Mouse (Mus musculus) MEL-GATA-1-ER (cell line): ENCODE results near the gene Snx10.
"Not testable (repeated sequence)": the region's sequence is repeated elsewhere in the genome, so short reads cannot be mapped to it uniquely, and the experiment has no call there.

Source experiments
- DNase-seq: peaks from one replicate; pipeline ENCODE4 v3.0.0-alpha.2; 2012; ENCODE audit warnings: low read depth; ENCODE audit errors: extremely low read depth

Snx10 gene

DNA sequence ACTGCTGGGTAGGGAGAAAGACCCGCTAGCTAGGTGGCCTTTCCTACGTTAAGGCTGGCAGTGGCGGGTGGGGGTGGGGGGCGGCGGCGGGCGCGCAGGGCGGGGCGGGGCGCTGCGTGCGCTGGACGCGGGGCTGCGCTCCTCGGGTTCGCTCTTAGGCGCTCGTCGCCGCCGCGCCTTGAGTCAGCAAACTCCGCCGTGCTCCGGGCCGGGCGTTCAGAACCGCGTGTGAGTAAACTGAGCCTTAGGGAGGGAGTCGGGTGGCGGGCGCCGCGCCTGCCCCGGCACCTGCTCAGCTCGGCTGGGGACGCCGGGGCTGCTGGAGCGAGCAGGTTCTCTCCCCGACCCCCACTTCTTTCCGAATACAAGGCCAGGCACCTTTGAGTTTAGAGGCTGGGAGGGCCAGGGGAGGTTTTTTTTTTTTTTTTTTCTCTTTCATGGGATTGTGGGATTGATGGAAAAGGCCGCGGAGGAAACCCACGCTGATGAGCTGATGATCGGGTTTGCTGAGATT lies at the start of gene Snx10:
TSS of gene Snx10 (plus strand) at position 95 of the 514 bp plus-strand sequence.
- DNase-seq: no peak

GRCm38 (mm10) chr6:51479136-51479731 lies 44.5 kb upstream of the Snx10 start:
- no peak for DNase-seq

DNA sequence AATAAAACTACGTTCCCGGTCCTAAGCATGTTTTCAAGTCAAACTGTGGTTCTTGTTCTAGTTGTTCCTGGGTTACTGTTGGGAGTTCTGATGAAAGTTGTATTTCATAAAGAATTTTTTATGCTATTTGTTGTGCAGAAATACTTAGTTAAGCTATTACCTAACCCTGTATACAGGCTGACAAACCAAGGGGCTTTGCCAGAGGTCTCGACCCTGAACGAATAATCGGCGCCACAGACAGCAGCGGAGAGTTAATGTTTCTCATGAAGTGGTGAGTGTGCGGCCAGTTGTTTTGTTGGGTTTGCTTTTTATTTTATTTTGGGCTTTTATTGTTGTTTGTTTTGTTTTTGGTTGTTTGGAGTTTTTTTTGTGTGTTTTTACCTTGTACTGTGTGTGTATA lies 42.2 kb upstream of the Snx10 start:
- DNase-seq: no peak

DNA sequence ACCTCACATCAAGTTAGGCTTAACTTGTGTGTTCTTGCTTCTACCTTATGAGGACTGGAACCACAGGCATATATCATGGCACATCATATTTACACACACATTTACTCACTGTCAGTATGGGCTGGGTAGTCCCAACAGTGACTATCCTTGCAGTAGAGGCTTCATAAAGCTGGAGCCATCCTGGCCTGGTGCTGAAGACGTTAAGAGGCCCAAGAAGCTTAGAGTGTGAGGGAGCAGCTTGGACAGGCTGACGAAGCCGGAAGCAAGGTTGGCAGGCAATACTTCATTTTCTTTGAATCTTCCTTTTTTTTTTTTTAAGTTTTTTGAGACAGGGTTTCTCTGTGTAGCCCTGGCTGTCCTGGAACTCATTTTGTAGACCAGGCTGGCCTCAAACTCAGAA lies 39.8 kb upstream of the Snx10 start:
- no peak for DNase-seq

DNA sequence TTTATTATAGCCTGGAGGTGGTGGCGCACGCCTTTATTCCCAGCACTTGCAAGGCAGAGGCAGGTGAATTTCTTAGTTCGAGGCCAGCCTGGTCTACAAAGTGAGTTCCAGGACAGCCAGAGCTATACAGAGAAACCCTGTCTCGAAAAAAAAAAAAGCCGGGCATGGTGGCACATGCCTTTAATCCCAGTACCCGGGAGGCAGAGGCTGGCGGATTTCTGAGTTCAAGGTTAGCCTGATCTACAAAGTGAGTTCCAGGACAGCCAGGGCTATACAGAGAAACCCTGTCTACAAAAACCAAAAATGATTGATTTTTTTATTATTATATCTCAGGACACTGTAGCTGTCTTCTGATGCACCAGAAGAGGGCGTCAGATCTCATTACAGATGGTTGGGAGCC lies 39.1 kb upstream of the Snx10 start:
- not testable (repeated sequence) for DNase-seq

- peak; percentile 73 for DNase-seq
Measured at GRCm38 (mm10) chr6:51485646-51486045, 38.1 kb upstream of the Snx10 start.

DNA sequence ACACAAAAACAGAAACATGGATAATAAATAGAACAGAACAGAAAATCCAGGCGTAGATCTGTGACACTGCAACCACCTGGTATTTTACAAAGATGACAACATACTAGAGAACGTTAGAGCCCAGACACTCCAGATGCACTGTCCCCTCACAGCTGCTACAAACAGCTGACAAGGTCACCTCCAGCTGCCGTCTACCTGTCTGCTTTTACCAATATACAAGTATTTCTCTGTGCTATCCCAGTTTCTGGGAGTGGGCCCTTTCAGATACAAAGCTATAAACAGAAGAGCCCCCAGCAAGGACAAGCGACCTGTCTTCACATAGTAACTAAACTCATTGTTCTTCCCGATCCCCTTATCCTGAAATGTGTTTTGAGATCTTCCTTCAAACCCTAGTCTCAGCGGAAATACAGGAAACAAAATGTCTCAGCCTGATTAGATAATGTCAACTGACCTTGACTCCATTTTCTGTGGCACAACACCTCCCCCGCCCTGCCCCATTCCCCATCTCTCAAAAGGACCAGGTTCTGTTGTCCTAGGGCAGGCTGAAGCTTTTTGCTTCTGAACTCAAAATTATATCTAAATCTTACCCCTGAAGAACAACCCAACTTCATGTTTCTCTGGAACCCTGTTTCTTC lies 37.5 kb upstream of the Snx10 start:
- no peak for DNase-seq

DNA sequence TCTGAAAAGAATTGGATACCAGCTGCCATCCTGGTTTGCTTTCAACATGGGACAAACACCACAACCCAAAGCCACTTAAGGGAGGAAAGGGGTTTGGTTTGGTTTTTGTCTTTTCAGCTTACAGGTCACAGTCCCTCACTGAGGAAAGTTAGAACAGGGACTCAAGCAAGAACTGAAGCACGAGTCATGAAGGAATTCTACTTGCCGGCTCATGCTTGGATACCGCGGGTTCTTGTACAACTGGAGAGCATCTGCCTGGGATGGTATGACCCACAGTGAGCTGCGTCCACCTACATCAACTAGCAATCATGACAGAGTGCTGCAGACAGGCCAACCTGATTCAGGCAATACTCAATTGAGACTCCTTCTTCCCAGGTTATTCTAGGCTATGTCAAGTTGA lies 37.0 kb upstream of the Snx10 start:
- DNase-seq: no peak

DNA sequence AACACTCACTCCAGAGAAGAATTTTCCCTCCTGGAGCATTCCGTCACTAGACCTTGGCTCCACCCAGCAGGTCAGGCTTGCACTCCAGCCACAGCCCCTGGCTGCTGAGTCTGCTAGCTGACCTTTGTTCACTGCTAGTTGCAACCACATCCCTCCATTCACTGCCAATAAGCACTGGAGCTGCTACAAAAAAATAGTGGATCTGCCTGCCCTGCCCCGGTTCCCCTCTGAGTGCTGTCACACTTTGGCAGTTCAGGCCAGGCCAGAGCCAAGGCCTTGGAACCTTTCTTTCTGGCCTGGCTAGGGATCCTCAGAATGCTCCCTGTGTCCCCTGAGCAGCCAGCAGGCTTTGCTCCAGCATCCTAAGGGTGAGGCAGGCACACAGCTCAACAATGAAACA lies 33.9 kb upstream of the Snx10 start:
- DNase-seq: no peak

DNA sequence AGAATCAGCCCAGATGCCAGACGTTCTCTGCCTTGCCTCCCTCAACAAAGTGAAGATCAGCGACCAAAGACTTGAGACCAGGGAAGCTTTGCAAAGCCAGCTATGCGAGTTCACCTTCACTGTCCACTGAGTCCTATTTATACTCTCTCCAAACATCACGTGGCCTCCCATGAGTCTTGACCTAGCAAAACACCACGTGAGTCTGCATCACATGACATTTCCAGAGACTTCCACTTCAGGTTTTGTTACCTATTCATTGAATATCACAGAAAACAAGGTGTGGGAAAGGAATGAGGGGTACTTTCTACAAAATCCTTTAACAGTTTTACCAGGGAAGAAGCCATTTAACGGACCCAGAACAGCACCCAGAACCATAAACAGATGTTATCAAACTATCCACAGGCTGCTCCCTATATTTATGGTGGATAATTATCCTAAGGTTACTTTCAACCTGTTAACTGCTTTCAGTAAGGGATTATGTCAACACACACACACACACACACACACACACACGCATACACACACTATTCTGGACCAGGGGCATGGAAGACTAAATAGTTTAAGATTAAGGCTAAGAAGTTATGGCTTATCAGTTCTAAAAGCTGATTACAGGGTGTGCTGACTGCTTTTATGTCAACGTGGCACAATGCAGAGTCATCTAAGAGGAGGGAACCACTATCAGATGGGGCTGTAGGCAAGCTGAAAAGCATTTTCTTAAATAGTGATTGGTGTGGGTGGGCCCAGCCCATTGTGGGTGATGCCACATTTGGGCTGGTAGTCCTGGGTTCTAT lies 26.2 kb upstream of the Snx10 start:
- no peak for DNase-seq

GRCm38 (mm10) chr6:51505671-51506070 lies 18.0 kb upstream of the Snx10 start:
- no peak for DNase-seq

DNA sequence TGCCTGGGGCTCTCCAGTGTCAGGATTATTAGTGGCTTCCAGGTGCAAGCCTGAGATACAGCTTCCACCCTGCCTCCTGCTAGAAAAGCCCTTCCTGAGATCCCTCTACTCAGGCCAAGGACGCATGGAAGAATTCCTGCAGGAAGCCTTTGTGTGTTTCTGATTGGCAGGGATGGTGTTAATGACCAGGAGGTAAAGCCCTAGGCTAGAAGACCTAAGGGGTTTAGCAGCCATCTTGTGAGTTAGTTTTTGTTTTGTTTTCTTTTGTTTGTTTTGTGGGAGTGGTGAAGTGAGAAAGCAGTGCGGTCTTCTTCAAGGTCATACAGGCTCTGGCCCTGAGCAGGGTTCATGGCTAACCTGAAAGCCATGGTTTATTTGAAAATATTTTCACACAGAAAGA lies 16.1 kb upstream of the Snx10 start:
- no peak for DNase-seq

DNA sequence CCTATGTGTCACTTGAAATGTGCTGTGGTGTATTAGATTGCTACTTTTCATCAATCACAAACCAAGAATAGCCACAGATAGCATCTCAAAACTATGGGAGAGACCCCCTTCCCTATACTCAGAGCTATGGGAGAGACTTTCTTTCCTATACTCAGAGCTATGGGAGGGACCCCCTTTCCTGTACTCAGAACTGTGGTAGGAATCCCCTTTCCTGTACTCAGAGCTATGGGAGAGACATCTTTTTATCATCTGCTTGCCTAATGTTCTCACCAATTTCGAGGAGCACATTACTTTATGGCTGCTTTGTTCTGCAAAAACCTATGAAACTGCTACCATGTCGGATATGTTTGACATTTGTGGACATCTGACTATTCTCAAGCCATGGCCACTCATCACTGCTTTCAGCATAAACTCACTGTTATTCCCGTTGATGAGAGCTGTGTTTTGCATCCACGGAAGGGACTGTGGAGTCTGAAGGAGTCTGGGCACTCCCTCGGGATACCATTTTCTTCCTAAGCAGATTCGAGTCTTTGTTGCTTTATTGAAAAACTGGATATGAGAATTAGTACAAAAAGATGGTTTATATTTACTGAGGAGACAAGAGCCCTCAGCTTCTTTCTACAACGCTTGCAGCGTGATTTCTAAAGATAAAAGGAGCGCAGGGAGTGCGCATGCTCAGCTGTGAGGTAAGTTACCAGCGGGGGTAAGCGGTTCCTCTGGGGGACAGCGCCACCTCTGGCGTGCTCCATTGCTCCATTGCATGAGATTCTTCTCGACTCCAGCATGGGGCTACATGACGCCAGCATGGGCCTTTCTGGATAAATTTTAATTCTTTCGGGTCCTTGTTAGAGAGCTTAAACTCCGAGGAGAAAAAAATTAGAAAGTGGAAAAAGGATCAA lies 14.7 kb upstream of the Snx10 start:
- DNase-seq: peak; percentile 78

GRCm38 (mm10) chr6:51510094-51510493 lies 13.6 kb upstream of the Snx10 start:
- DNase-seq: peak; percentile 70

DNA sequence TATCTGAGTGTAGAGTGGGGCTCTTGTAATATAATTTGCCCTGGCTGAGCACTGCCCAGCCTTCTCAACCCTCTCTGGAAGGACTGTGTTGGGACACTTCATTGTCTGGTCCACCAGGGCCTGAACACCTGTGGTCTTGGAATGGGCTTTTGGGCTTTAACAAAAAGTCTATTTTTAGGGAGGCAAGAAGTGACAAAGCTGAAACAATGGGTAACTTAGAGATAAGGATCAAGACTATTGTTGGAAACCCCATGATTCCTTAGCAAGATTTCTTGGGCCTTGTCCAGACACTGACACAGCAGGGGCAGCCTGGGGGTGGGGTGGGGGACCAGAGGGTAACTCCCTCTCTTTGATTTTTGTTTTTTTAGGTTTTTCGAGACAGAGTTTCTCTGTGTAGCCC lies 12.8 kb upstream of the Snx10 start:
- no peak for DNase-seq

DNA sequence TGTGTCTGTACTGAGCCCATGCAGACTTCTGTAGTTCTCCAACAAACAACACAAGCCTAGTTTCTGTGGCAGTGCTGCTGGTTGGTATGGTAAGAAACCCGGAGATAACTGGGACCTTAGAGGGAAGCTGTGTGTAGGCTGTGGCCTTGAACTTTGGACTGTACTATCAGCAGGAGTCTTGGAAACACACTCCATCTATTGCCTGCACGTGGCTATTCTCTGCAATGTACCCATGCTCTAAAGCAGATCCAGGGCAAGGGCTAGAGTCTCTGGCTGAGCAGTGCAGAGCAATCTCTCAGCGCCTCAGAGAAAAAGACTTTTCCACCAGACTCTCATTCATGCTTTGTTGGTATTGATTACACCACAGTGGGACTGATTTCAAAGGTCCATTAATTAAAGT lies 10.0 kb upstream of the Snx10 start:
- no peak for DNase-seq

DNA sequence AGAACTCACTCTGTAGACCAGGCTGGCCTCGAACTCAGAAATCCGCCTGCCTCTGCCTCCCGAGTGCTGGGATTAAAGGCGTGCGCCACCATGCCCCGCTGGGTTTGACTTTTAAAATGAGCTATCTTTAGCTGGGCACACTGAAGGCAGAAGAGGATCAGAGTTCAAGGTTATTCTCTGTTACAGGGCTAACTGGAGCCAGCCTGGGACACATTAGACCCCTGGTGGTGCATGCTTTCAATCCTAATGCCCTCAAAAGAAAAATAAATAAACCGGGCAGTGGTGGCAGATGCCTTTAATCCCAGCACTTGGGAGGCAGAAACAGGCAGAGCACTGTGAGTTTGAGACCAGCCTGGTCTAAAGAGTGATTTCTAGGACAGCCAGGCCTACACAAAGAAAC lies 8.8 kb upstream of the Snx10 start:
- no peak for DNase-seq

DNA sequence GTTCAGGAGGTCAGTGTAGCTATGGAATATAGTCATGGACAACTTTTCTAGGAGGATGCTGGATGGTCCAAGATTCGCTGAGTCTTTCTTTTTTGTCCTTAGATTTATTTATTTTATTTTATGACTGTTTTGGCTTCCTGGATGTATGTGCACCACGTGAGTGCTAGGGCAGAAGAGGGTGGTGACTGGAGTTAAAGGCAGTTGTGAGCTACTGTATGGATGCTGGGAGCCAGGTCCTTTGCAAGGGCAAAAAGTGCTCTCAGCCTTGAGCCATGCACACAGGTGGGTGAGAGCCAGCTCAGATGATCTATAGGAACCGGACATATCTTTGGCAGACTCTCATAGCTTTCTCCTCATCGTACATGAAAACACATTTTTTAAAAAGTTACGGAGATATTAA lies 391 bp upstream of the Snx10 start:
- no peak for DNase-seq

DNA sequence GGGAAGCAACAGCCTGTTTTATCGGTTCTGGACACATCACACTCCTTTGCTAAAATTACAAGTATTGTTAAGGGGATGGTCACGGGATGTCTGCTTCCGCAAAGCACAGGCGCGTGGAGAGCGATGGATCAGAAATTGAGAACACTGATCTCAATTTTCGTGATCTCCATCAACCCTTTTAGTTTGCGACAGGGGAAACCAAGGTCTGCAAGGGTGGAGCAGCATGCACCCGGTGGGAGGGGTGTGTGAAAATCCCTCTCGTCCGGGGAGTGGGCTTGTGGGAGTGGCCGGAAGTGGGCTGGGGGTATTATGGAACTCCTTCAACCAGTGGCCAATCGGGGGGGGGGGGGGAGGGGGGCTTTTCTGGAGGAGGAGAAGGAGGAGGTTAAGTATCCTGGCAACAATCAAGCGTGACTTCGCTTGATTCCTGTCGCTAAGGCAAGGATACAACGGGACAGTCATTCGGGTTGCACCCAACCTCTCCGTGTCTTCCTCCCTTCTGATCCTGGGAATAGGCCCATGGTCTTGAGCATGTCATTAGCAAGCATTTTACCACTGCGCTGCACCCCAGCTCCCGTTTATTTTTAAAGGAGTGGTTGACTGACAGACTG lies 725 bp downstream of the Snx10 start:
- DNase-seq: peak; percentile 46

GRCm38 (mm10) chr6:51525001-51525400 lies 1.3 kb downstream of the Snx10 start:
- DNase-seq: no peak

DNA sequence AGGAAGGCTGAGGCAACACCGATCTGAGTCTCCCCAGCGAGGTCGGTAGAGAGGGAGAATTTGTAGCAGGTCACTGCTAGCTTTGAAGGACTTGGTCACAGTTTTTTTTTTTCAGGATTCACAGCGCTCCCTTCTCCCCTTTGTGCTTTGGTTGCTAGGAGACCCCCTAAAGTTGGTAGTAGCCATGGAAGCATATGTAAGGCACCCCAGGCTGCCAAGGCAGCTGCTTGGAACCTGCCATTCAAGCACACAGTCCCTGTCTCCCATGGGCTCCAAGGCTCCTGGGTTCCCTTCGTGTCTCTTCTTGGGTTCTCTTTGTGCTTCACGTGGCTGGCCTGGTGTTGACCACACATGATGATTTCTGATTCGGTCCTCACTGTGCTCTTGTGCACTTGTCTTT lies 5.8 kb downstream of the Snx10 start:
- DNase-seq: no peak
